Mouse (Mus musculus) forebrain, embryonic 15.5 days (tissue): ENCODE measurements around the gene B3gntl1. TPM values are rescaled to one million over a fixed set of nuclear protein-coding genes. Genes with fewer than 3 reads are reported as not detected.

Experiments used
- ATAC-seq: fragments of 200-750 bp; cut with Nextera tagmentation; replicated peaks from 2 replicates; pipeline ENCODE4 v1.8.0; 2017; ENCODE audit warnings: mild to moderate bottlenecking, moderate TSS enrichment, moderate library complexity
- H3K27ac ChIP-seq: fragments of 300-500 bp; sonication (generic); replicated peaks from 2 replicates; pipeline ENCODE4 v1.5.1; 2015; ENCODE audit warnings: mild to moderate bottlenecking, inconsistent platforms
- H3K27me3 ChIP-seq: fragments of 300-500 bp; sonication (generic); 2 replicates; pipeline ENCODE4 v1.6.1; 2015; ENCODE audit warnings: inconsistent platforms
- H3K36me3 ChIP-seq: fragments of 300-500 bp; sonication (generic); 2 replicates; pipeline ENCODE4 v1.6.1; 2015; ENCODE audit warnings: mild to moderate bottlenecking, inconsistent platforms
- H3K4me1 ChIP-seq: fragments of 300-500 bp; sonication (generic); 2 replicates; pipeline ENCODE4 v1.6.1; 2015; ENCODE audit warnings: inconsistent platforms
- H3K4me2 ChIP-seq: fragments of 300-500 bp; sonication (generic); replicated peaks from 2 replicates; pipeline ENCODE4 v1.6.1; 2015; ENCODE audit warnings: mild to moderate bottlenecking, inconsistent platforms
- H3K4me3 ChIP-seq: fragments of 300-500 bp; sonication (generic); 2 replicates; pipeline ENCODE4 v1.5.1; 2015; ENCODE audit warnings: mild to moderate bottlenecking, inconsistent platforms
- H3K9ac ChIP-seq: fragments of 300-500 bp; sonication (generic); replicated peaks from 2 replicates; pipeline ENCODE4 v1.6.1; 2015; ENCODE audit warnings: mild to moderate bottlenecking, inconsistent platforms
- H3K9me3 ChIP-seq: fragments of 300-500 bp; sonication (generic); 2 replicates; pipeline ENCODE4 v1.6.1; 2016; ENCODE audit warnings: inconsistent platforms
- WGBS: fragments of 180-500 bp; shearing (Covaris S2); methylation state at CpG from one replicate; pipeline ENCODE4 v1.1.7; 2015; ENCODE audit warnings: mixed read lengths; 5-methylcytosine and 5-hydroxymethylcytosine counted together
- polyA plus RNA-seq: library from polyadenylated mRNA; unstranded; fragments of >200 nt; fragmentation: Nextera tagmentation; extraction: Ambion mirVana; gene quantifications from 2 replicates; pipeline ENCODE4 v1.2.1, GENCODE M21; 2015

The B3gntl1 gene
- polyA plus RNA-seq = 6.5 and 7.0 TPM in 2 replicates

DNA sequence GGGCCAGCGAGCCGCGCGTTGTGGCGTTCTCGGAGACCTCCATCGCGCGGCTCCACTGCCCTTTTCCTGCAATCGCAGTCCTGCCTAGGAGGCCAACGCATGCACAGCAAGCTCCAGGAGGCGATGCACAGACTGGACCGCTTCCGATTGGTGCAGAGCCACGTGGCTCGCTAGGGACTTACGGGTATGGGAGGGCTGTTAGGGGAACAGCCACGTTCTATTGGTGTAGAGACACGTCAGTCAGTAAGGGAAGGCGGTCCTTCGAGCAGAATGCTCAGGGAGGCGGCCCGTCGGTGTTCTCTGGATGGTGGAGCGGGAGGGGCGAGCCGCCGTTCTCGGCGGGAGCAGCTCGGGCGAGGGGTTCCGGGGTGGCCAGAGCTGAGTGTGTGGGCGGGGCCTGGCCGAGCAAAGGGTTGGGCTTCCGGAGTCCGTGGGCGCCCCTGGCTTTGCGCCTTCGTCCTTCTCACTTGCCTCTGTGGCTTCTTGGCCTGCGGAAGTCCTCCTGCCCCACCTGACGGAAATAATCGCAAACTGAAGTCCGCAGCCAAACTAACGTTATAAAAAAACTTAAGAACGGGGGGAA is at the start of gene B3gntl1:
Gene B3gntl1 (minus strand): TSS at position 164 of the 583 bp plus-strand sequence.
- H3K27ac ChIP-seq = peak within 1 kb of the TSS; percentile 89
- no peaks in the 10 kb centered on the region for H3K36me3 ChIP-seq
- peak within 1 kb of the TSS; percentile 72 for H3K9ac ChIP-seq
- H3K4me3 ChIP-seq = peak within 1 kb of the TSS; percentile 64
- no peaks in the 10 kb centered on the region for H3K9me3 ChIP-seq
- under 1% methylated on average over 46 of the region's 46 CpGs for WGBS
- ATAC-seq = peak; percentile 100
- peaks cover 10% of the 10 kb centered on the region for H3K4me1 ChIP-seq
- H3K27me3 ChIP-seq = no peaks in the 10 kb centered on the region
- H3K4me2 ChIP-seq = peak within 1 kb of the TSS; percentile 67

DNA sequence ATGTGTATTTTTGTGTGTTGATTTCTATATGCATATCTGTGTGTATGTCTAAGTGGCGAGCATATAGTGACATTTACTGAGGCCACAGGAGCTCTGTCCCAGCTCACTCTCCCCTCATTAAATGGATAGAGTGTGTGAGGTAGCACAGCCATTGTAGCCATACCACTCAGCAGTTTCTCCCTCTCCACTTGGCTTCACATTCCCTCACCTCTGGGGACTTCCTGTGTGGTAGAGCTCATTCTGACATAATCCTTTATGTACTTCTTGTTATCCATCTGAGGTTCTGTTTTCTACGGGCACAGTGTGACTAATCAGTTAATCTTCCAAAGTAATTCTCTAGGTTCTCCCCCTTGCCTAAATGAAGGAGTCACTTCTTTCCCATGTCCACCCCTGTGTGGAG is 49.5 kb upstream of the B3gntl1 start:
- H3K4me1 ChIP-seq = no peaks in the 10 kb centered on the region
- no peak overlapping the region for H3K9ac ChIP-seq
- no peak overlapping the region for H3K4me3 ChIP-seq
- 82% methylated on average over 2 of the region's 2 CpGs for WGBS
- H3K4me2 ChIP-seq = no peak overlapping the region
- H3K27me3 ChIP-seq = no peaks in the 10 kb centered on the region
- no peaks in the 10 kb centered on the region for H3K9me3 ChIP-seq
- no peaks in the 10 kb centered on the region for H3K36me3 ChIP-seq
- no peak for ATAC-seq
- H3K27ac ChIP-seq = no peak overlapping the region

- no peak overlapping the region for H3K27ac ChIP-seq
- no peak for ATAC-seq
- no peak overlapping the region for H3K9ac ChIP-seq
Measured at GRCm38 (mm10) chr11:121720752-121721151, 47.8 kb upstream of the B3gntl1 start.

GRCm38 (mm10) chr11:121717724-121718123 is 44.8 kb upstream of the B3gntl1 start:
- WGBS = 70% methylated on average over 6 of the region's 6 CpGs
- H3K36me3 ChIP-seq = no peaks in the 10 kb centered on the region
- no peak for ATAC-seq

More at GRCm38 (mm10) chr11:121720752-121721151, 47.8 kb upstream of the B3gntl1 start:
- Histone ChIP-seq H3K36me3 (no peaks in the 10 kb centered on the region), H3K9me3 (no peaks in the 10 kb centered on the region), H3K27me3 (no peaks in the 10 kb centered on the region), H3K4me3 (no peak overlapping the region), H3K4me1 (no peaks in the 10 kb centered on the region), H3K4me2 (no peak overlapping the region)
- WGBS = 94% methylated on average over 3 of the region's 3 CpGs

DNA sequence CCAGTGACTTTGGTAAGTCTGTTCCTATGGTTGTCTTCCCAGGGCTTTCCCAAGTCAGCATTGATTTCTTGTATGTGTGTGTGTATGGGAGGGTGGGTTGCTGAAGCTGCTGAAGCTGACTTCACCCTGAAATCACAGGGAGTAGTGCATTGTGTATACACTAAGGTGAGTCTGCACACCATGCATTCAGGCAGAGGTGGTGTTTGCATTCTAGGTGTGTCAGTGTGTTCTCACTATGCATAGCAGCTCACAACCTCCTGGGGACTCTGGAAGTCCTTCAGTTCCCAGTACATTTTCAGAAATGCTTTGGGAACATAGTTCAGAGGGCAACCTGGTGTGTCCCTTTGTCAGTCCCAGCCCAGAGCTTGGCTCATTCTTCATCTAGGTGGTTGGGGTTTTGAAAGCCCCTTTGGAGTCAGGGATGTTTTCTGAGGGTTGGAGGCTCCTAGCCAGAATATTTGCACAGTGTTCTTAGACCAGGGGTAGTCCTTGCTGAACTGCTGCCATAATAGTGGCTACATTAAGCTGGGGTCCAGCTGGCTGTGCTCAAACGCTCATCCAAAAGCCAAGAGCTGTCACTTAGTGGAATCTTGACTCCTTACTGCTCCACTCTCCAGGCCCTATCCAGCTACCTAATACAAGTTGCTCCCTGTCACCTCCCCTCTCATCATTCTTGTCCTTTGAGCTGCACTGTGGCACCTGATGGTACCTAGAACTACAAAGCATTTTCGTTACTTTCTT is 42.0 kb upstream of the B3gntl1 start:
- H3K4me1 ChIP-seq = no peaks in the 10 kb centered on the region
- no peak overlapping the region for H3K9ac ChIP-seq
- no peak overlapping the region for H3K4me3 ChIP-seq
- WGBS = 88% methylated on average over 2 of the region's 2 CpGs
- no peak overlapping the region for H3K27ac ChIP-seq
- H3K4me2 ChIP-seq = no peak overlapping the region
- H3K9me3 ChIP-seq = no peaks in the 10 kb centered on the region
- no peaks in the 10 kb centered on the region for H3K36me3 ChIP-seq
- no peak for ATAC-seq
- H3K27me3 ChIP-seq = no peaks in the 10 kb centered on the region

More at GRCm38 (mm10) chr11:121717724-121718123, 44.8 kb upstream of the B3gntl1 start:
- no peak overlapping the region for H3K9ac ChIP-seq
- H3K9me3 ChIP-seq = no peaks in the 10 kb centered on the region
- H3K4me1 ChIP-seq = no peaks in the 10 kb centered on the region
- no peak overlapping the region for H3K27ac ChIP-seq
- no peaks in the 10 kb centered on the region for H3K27me3 ChIP-seq
- H3K4me3 ChIP-seq = no peak overlapping the region
- no peak overlapping the region for H3K4me2 ChIP-seq

- no peaks in the 10 kb centered on the region for H3K27me3 ChIP-seq
- ATAC-seq = no peak
- H3K4me3 ChIP-seq = no peak overlapping the region
- no peak overlapping the region for H3K4me2 ChIP-seq
- no peaks in the 10 kb centered on the region for H3K9me3 ChIP-seq
- H3K9ac ChIP-seq = no peak overlapping the region
- H3K27ac ChIP-seq = no peak overlapping the region
- H3K36me3 ChIP-seq = no peaks in the 10 kb centered on the region
- no peaks in the 10 kb centered on the region for H3K4me1 ChIP-seq
- WGBS = 88% methylated on average over 2 of the region's 2 CpGs
Measured at GRCm38 (mm10) chr11:121713569-121713968, 40.6 kb upstream of the B3gntl1 start.

DNA sequence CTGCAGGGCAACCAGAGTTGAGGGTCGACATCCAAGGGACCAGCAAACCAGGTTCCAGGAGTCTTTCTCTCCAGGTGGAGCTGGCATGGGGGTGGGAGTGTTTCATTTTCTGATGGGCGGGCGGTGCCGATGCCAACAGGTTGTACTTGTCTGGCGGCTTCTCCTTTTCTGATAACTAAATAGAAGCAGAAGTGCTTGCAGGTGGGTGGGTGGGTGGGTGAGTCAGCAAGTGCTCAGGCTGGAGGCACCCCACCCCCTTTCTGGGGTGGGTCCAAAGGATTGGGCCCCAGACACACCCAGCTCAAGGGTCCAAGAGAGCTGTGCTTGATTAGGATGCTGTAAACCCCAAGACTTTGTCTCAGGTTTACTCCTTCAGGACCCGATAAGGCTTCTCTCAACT is 40.0 kb upstream of the B3gntl1 start:
- no peak overlapping the region for H3K27ac ChIP-seq
- H3K4me3 ChIP-seq = no peak overlapping the region
- no peak overlapping the region for H3K4me2 ChIP-seq
- H3K27me3 ChIP-seq = no peaks in the 10 kb centered on the region
- no peak for ATAC-seq
- no peaks in the 10 kb centered on the region for H3K36me3 ChIP-seq
- no peaks in the 10 kb centered on the region for H3K9me3 ChIP-seq
- WGBS = 93% methylated on average over 6 of the region's 6 CpGs
- H3K4me1 ChIP-seq = no peaks in the 10 kb centered on the region
- H3K9ac ChIP-seq = no peak overlapping the region

GRCm38 (mm10) chr11:121710245-121710644 is 37.3 kb upstream of the B3gntl1 start:
- ATAC-seq = no peak
- WGBS = 99% methylated on average over 5 of the region's 5 CpGs
- H3K9ac ChIP-seq = no peak overlapping the region
- H3K4me3 ChIP-seq = no peak overlapping the region
- H3K27ac ChIP-seq = no peak overlapping the region
- no peaks in the 10 kb centered on the region for H3K36me3 ChIP-seq
- H3K4me2 ChIP-seq = no peak overlapping the region
- H3K9me3 ChIP-seq = no peaks in the 10 kb centered on the region
- no peaks in the 10 kb centered on the region for H3K27me3 ChIP-seq
- no peaks in the 10 kb centered on the region for H3K4me1 ChIP-seq

DNA sequence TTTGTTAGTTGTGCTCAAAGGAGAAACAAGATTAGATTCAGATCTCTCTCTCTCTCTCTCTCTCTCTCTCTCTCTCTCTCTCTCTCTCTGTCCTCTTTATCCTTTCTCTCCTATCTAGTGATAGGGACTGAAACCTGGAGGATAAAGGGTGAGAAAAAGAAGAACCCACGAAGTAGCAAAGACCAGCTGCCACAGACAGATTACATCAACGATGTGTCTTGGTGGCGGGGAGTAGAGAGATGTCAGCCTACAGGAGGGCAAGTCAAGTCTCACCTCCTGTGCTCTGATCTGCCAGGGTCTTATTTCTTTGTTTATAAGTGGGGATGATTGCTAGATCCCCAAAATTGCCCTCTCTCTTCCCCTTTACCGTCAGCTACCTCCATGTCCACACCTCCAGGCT is 36.3 kb upstream of the B3gntl1 start:
- peaks cover 7% of the 10 kb centered on the region for H3K27me3 ChIP-seq
- no peak overlapping the region for H3K4me3 ChIP-seq
- ATAC-seq = no peak
- no peak overlapping the region for H3K4me2 ChIP-seq
- H3K9ac ChIP-seq = no peak overlapping the region
- no peaks in the 10 kb centered on the region for H3K36me3 ChIP-seq
- no peaks in the 10 kb centered on the region for H3K9me3 ChIP-seq
- H3K4me1 ChIP-seq = no peaks in the 10 kb centered on the region
- no peak overlapping the region for H3K27ac ChIP-seq
- 84% methylated on average over 4 of the region's 4 CpGs for whole genome bisulfite sequencing

DNA sequence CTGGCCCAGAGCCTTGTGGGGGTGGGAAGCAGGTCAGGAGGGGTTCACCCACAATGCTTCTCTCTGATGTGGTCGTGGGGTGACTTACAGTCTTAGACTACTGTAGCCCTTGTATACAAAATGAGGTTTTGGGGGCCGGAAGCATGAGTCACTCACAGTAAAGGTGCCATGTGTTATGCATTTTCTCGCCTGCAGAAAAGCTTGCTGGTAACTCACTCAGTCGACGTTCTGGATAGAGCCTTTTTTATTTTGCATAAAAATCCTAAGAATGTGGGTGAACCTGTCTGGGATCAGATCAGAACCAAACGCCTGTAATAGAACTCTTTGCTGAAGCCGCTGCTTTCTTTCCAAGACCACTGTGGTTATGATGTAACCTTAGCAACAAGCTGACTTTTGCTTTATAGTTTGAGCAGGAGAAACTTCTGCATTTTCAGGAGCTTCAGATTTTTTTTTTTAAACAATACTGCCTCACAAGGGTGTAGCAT is 33.6 kb upstream of the B3gntl1 start:
- peaks cover 25% of the 10 kb centered on the region for H3K27me3 ChIP-seq
- no peaks in the 10 kb centered on the region for H3K36me3 ChIP-seq
- H3K9me3 ChIP-seq = no peaks in the 10 kb centered on the region
- no peak overlapping the region for H3K4me2 ChIP-seq
- H3K4me1 ChIP-seq = peaks cover 19% of the 10 kb centered on the region
- no peak overlapping the region for H3K9ac ChIP-seq
- H3K27ac ChIP-seq = no peak overlapping the region
- WGBS = 45% methylated on average over 7 of the region's 7 CpGs
- no peak for ATAC-seq
- no peak overlapping the region for H3K4me3 ChIP-seq

- Histone ChIP-seq H3K9me3 (no peaks in the 10 kb centered on the region), H3K4me2 (peak overlapping the region; percentile 99), H3K4me1 (peaks cover 19% of the 10 kb centered on the region), H3K27ac (no peak overlapping the region), H3K36me3 (no peaks in the 10 kb centered on the region), H3K4me3 (peak overlapping the region; percentile 74), H3K27me3 (peaks cover 30% of the 10 kb centered on the region), H3K9ac (peak overlapping the region; percentile 62)
- WGBS = 9% methylated on average over 16 of the region's 16 CpGs
- ATAC-seq = no peak
Measured at GRCm38 (mm10) chr11:121703619-121704215, 30.8 kb upstream of the B3gntl1 start.

GRCm38 (mm10) chr11:121702895-121703618 is 30.1 kb upstream of the B3gntl1 start:
- ATAC-seq = peak; percentile 28
- Histone ChIP-seq H3K9me3 (no peaks in the 10 kb centered on the region), H3K4me3 (peak overlapping the region; percentile 74), H3K4me1 (peaks cover 19% of the 10 kb centered on the region), H3K9ac (peak overlapping the region; percentile 62), H3K4me2 (peak overlapping the region; percentile 99), H3K27ac (no peak overlapping the region), H3K27me3 (peaks cover 30% of the 10 kb centered on the region), H3K36me3 (no peaks in the 10 kb centered on the region)
- WGBS = 0% methylated on average over 40 of the region's 40 CpGs
